Mouse (Mus musculus): Measurements from ENCODE around the gene Camk2g.

- TF ChIP-seq JUN (IDR thresholded peaks at IDR 0.05; ENCODE audit: insufficient read depth, low read depth, low read length): no peak
- no peak for TF ChIP-seq USF1 (IDR thresholded peaks at IDR 0.05; ENCODE audit: low read depth, low read length)
- TF ChIP-seq EP300 (IDR thresholded peaks at IDR 0.05; ENCODE audit: low read length): no peak
- no peak for TF ChIP-seq TCF12 (IDR thresholded peaks at IDR 0.05; ENCODE audit: low read depth, low read length)
- no peak for TF ChIP-seq ZC3H11A (IDR thresholded peaks at IDR 0.05; ENCODE audit: low read depth, low read length)
- no peak for TF ChIP-seq ZMIZ1 (IDR thresholded peaks at IDR 0.05; ENCODE audit: low read depth, low read length)
- no peak for TF ChIP-seq POLR2A (IDR thresholded peaks at IDR 0.05; ENCODE audit: low read depth, low read length)
- TF ChIP-seq USF2 (conservative IDR thresholded peaks at IDR 0.05; ENCODE audit: low read depth, low read length): no peak
- no peak for TF ChIP-seq MAZ (IDR thresholded peaks at IDR 0.05; ENCODE audit: low read depth, low read length)
- TF ChIP-seq ZNF384 (IDR thresholded peaks at IDR 0.05; ENCODE audit: low read depth, low read length): no peak
- TF ChIP-seq MAX (IDR thresholded peaks at IDR 0.05; ENCODE audit: low read length): no peak
Measured at GRCm38 (mm10) chr14:20788151-20788550, 5.7 kb downstream of the Camk2g start.
